Mouse (Mus musculus) hindbrain, embryonic 15.5 days (tissue): ENCODE measurements around the gene Mgat4a. TPM values are rescaled to one million over a fixed set of nuclear protein-coding genes. Genes with fewer than 3 reads are reported as not detected.

Experiments
- ATAC-seq: fragments of 200-750 bp; cut with Nextera tagmentation; 2 replicates; pipeline ENCODE4 v1.8.0; 2017; ENCODE audit warnings: low read depth, moderate number of reproducible peaks, moderate TSS enrichment; ENCODE audit not compliant: low FRiP score
- H3K27ac ChIP-seq: fragments of 300-500 bp; sonication (generic); replicated peaks from 2 replicates; pipeline ENCODE4 v1.5.1; 2015; ENCODE audit warnings: mild to moderate bottlenecking, inconsistent platforms
- H3K27me3 ChIP-seq: fragments of 300-500 bp; sonication (generic); 2 replicates; pipeline ENCODE4 v1.6.1; 2015; ENCODE audit warnings: control low read depth, inconsistent platforms
- H3K36me3 ChIP-seq: fragments of 300-500 bp; sonication (generic); 2 replicates; pipeline ENCODE4 v1.6.1; 2015; ENCODE audit warnings: control low read depth, inconsistent platforms
- H3K4me1 ChIP-seq: fragments of 300-500 bp; sonication (generic); replicated peaks from 2 replicates; pipeline ENCODE4 v1.6.1; 2015; ENCODE audit warnings: control low read depth, inconsistent platforms
- H3K4me2 ChIP-seq: fragments of 300-500 bp; sonication (generic); 2 replicates; pipeline ENCODE4 v1.6.1; 2015; ENCODE audit warnings: moderate library complexity, mild to moderate bottlenecking, inconsistent platforms
- H3K4me3 ChIP-seq: fragments of 300-500 bp; sonication (generic); 2 replicates; pipeline ENCODE4 v1.5.1; 2015; ENCODE audit warnings: mild to moderate bottlenecking, inconsistent platforms
- H3K9ac ChIP-seq: fragments of 300-500 bp; sonication (generic); 2 replicates; pipeline ENCODE4 v1.6.1; 2015; ENCODE audit warnings: inconsistent platforms
- H3K9me3 ChIP-seq: fragments of 300-500 bp; sonication (generic); 2 replicates; pipeline ENCODE4 v1.6.1; 2016; ENCODE audit warnings: control low read depth, inconsistent platforms
- WGBS: fragments of 180-500 bp; shearing (Covaris S2); methylation state at CpG from one replicate; pipeline ENCODE4 v1.1.7; 2015; 5-methylcytosine and 5-hydroxymethylcytosine counted together
- polyA plus RNA-seq: library from polyadenylated mRNA; unstranded; fragments of >200 nt; fragmentation: Nextera tagmentation; extraction: Ambion mirVana; gene quantifications from 2 replicates; pipeline ENCODE4 v1.2.1, GENCODE M21; 2015

The Mgat4a gene
- polyA plus RNA-seq, 1 experiment from 2014 or later, result 9.3 TPM

- Histone ChIP-seq H3K36me3 (no peaks in the 10 kb centered on the region), H3K27ac (no peak overlapping the region), H3K9me3 (no peaks in the 10 kb centered on the region), H3K27me3 (no peaks in the 10 kb centered on the region), H3K4me1 (peaks cover 8% of the 10 kb centered on the region), H3K4me3 (no peak overlapping the region), H3K9ac (no peak overlapping the region), H3K4me2 (no peak overlapping the region)
- ATAC-seq, result 0 out of 2 replicates have a peak, but pooled peaks have one; percentile 19
- WGBS, result 52% methylated on average over 4 of the region's 4 CpGs
Observed at GRCm38 (mm10) chr1:37560356-37560755, 19.5 kb upstream of the Mgat4a start.

GRCm38 (mm10) chr1:37551986-37552385 lies 11.2 kb upstream of the Mgat4a start:
- H3K9ac ChIP-seq, result no peak overlapping the region
- H3K4me3 ChIP-seq, result no peak overlapping the region
- H3K4me2 ChIP-seq, result no peak overlapping the region
- H3K27me3 ChIP-seq, result no peaks in the 10 kb centered on the region
- no peaks in the 10 kb centered on the region for H3K4me1 ChIP-seq
- WGBS, result 81% methylated on average over 7 of the region's 7 CpGs
- H3K9me3 ChIP-seq, result no peaks in the 10 kb centered on the region
- H3K27ac ChIP-seq, result no peak overlapping the region
- no peaks in the 10 kb centered on the region for H3K36me3 ChIP-seq
- ATAC-seq, result no peak

- H3K9ac ChIP-seq, result no peak overlapping the region
- no peak overlapping the region for H3K4me2 ChIP-seq
- ATAC-seq, result no peak
- no peaks in the 10 kb centered on the region for H3K27me3 ChIP-seq
- no peaks in the 10 kb centered on the region for H3K36me3 ChIP-seq
- H3K4me1 ChIP-seq, result no peaks in the 10 kb centered on the region
- no peak overlapping the region for H3K27ac ChIP-seq
- 90% methylated on average over 8 of the region's 8 CpGs for WGBS
- H3K9me3 ChIP-seq, result no peaks in the 10 kb centered on the region
- no peak overlapping the region for H3K4me3 ChIP-seq
Observed at GRCm38 (mm10) chr1:37549501-37549900, 8.7 kb upstream of the Mgat4a start.

GRCm38 (mm10) chr1:37546398-37547051 lies 5.7 kb upstream of the Mgat4a start:
- H3K27me3 ChIP-seq, result peaks cover 8% of the 10 kb centered on the region; the same call in 1 of the 2 replicates
- H3K4me2 ChIP-seq, result no peak overlapping the region
- H3K9me3 ChIP-seq, result no peaks in the 10 kb centered on the region
- 77% methylated on average over 11 of the region's 11 CpGs for WGBS
- no peak overlapping the region for H3K4me3 ChIP-seq
- H3K27ac ChIP-seq, result no peak overlapping the region
- no peak overlapping the region for H3K9ac ChIP-seq
- peaks cover 4% of the 10 kb centered on the region for H3K4me1 ChIP-seq
- H3K36me3 ChIP-seq, result no peaks in the 10 kb centered on the region
- no peak for ATAC-seq

GRCm38 (mm10) chr1:37544251-37544650 lies 3.4 kb upstream of the Mgat4a start:
- Histone ChIP-seq H3K4me2 (no peak overlapping the region), H3K9me3 (no peaks in the 10 kb centered on the region), H3K27me3 (peaks cover 8% of the 10 kb centered on the region; the same call in 1 of the 2 replicates), H3K4me1 (peaks cover 8% of the 10 kb centered on the region), H3K36me3 (no peaks in the 10 kb centered on the region), H3K9ac (no peak overlapping the region), H3K4me3 (no peak overlapping the region), H3K27ac (no peak overlapping the region)
- ATAC-seq, result no peak
- 37% methylated on average over 9 of the region's 9 CpGs for WGBS

GRCm38 (mm10) chr1:37543057-37543456 lies 2.2 kb upstream of the Mgat4a start:
- Histone ChIP-seq H3K4me2 (no peak overlapping the region), H3K27ac (no peak overlapping the region), H3K9me3 (no peaks in the 10 kb centered on the region), H3K4me3 (no peak overlapping the region), H3K9ac (no peak overlapping the region), H3K36me3 (no peaks in the 10 kb centered on the region), H3K27me3 (peaks cover 8% of the 10 kb centered on the region; the same call in 1 of the 2 replicates), H3K4me1 (peaks cover 10% of the 10 kb centered on the region)
- 36% methylated on average over 1 of the region's 1 CpGs for WGBS
- ATAC-seq, result no peak

GRCm38 (mm10) chr1:37539968-37540809 lies 627 bp downstream of the Mgat4a start:
- H3K4me3 ChIP-seq, result peak overlapping the region; percentile 90
- H3K36me3 ChIP-seq, result no peaks in the 10 kb centered on the region
- peak overlapping the region; percentile 91 for H3K4me2 ChIP-seq
- peak overlapping the region; percentile 85 for H3K9ac ChIP-seq
- peaks cover 10% of the 10 kb centered on the region for H3K4me1 ChIP-seq
- H3K27ac ChIP-seq, result peak overlapping the region; percentile 89
- H3K27me3 ChIP-seq, result peaks cover 8% of the 10 kb centered on the region; the same call in 1 of the 2 replicates
- whole genome bisulfite sequencing, result 4% methylated on average over 30 of the region's 47 CpGs
- ATAC-seq, result peak; percentile 84
- H3K9me3 ChIP-seq, result no peaks in the 10 kb centered on the region

- WGBS, result 44% methylated on average over 5 of the region's 5 CpGs
- ATAC-seq, result no peak
- no peaks in the 10 kb centered on the region for H3K9me3 ChIP-seq
- peaks cover 18% of the 10 kb centered on the region for H3K4me1 ChIP-seq
- H3K4me3 ChIP-seq, result no peak overlapping the region
- no peak overlapping the region for H3K9ac ChIP-seq
- no peak overlapping the region for H3K27ac ChIP-seq
- no peaks in the 10 kb centered on the region for H3K36me3 ChIP-seq
- H3K4me2 ChIP-seq, result no peak overlapping the region
- no peaks in the 10 kb centered on the region for H3K27me3 ChIP-seq
Observed at GRCm38 (mm10) chr1:37534532-37535108, 6.2 kb downstream of the Mgat4a start.

- Histone ChIP-seq H3K4me2 (no peak overlapping the region), H3K27ac (no peak overlapping the region), H3K9ac (no peak overlapping the region), H3K4me3 (no peak overlapping the region), H3K4me1 (peaks cover 14% of the 10 kb centered on the region; the same call in 1 of the 2 replicates), H3K36me3 (no peaks in the 10 kb centered on the region), H3K27me3 (no peaks in the 10 kb centered on the region), H3K9me3 (no peaks in the 10 kb centered on the region)
- no peak for ATAC-seq
- 76% methylated on average over 7 of the region's 7 CpGs for WGBS
Observed at GRCm38 (mm10) chr1:37533181-37533580, 7.6 kb downstream of the Mgat4a start.

GRCm38 (mm10) chr1:37532533-37532840 lies 8.3 kb downstream of the Mgat4a start:
- WGBS, result 74% methylated on average over 6 of the region's 6 CpGs
- H3K36me3 ChIP-seq, result no peaks in the 10 kb centered on the region
- ATAC-seq, result no peak
- H3K27me3 ChIP-seq, result no peaks in the 10 kb centered on the region
- H3K9me3 ChIP-seq, result no peaks in the 10 kb centered on the region
- no peak overlapping the region for H3K4me2 ChIP-seq
- H3K9ac ChIP-seq, result no peak overlapping the region
- H3K4me1 ChIP-seq, result peaks cover 14% of the 10 kb centered on the region; the same call in 1 of the 2 replicates
- no peak overlapping the region for H3K4me3 ChIP-seq
- no peak overlapping the region for H3K27ac ChIP-seq

- Histone ChIP-seq H3K36me3 (no peaks in the 10 kb centered on the region), H3K27ac (no peak overlapping the region), H3K4me3 (no peak overlapping the region), H3K4me2 (no peak overlapping the region), H3K9me3 (no peaks in the 10 kb centered on the region), H3K27me3 (no peaks in the 10 kb centered on the region), H3K9ac (no peak overlapping the region), H3K4me1 (0 out of 2 replicates have a peak, but pooled peaks cover 14% of the 10 kb centered on the region)
- 0 out of 2 replicates have a peak, but pooled peaks have one; percentile 31 for ATAC-seq
- WGBS, result 95% methylated on average over 12 of the region's 12 CpGs
Observed at GRCm38 (mm10) chr1:37531654-37532532, 8.9 kb downstream of the Mgat4a start.
